9 mouse cellular contexts compared by ENCODE assay signal in the genomic region with DNA sequence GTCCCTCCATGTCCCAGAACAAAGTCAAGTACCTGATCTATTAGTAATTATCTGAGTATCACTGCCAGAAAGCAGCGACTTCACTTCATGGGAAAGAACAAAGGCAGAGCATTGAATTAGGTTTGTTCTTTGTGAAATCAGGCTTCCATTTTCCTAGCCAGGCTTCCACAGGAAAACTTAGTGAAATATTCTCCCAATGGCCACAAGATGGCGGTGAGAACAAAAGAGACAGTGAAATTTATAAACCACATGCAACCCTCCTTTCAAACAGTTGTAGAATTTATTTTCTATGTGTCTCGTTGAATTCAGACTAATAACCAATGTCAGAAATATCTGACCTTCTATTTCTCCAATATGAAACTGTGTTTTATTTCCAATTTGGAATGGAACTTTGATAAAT. TPM values are rescaled to one million over a fixed set of nuclear protein-coding genes. Genes with fewer than 3 reads are reported as not detected.
DNase-seq lines count a peak whose midpoint lies in the region; ATAC-seq lines count a peak whose summit lies in the region.
"Had no signal": no experiment of that assay in that cellular context is flagged by ENCODE, and none has a peak within 500 bp of the region (broad histone marks: within the 10 kb centered on the region; RNA-seq: fewer than 3 reads in every experiment).

No protein-coding gene starts in this region.

- no peaks in the 10 kb centered on the region for H3K4me1 ChIP-seq in kidney, embryonic 15.5 days
- H3K4me1 ChIP-seq in hindbrain, embryonic 10.5 days (replicated peaks) = 0 out of 2 replicates have a peak, but pooled peaks cover 2% of the 10 kb centered on the region
- H3K4me1 ChIP-seq: liver, embryonic 15.5 days had no signal

- H3K4me2 ChIP-seq in kidney, embryonic 15.5 days = no peak overlapping the region
- H3K4me2 ChIP-seq: liver, embryonic 15.5 days had no signal

- 4% methylated on average over 3 of the region's 3 CpGs for WGBS in kidney, embryonic 15.5 days
- 16% methylated on average over 3 of the region's 3 CpGs for WGBS in hindbrain, embryonic 10.5 days

- H3K27me3 ChIP-seq in kidney, embryonic 15.5 days = no peaks in the 10 kb centered on the region
- no peaks in the 10 kb centered on the region for H3K27me3 ChIP-seq in hindbrain, embryonic 10.5 days (ENCODE audit: insufficient read depth, poor library complexity, severe bottlenecking)
- H3K27me3 ChIP-seq: liver, embryonic 15.5 days had no signal

- no peak for ATAC-seq in kidney, embryonic 15.5 days (replicated peaks; ENCODE audit: low FRiP score)

- no peak overlapping the region for H3K4me3 ChIP-seq in kidney, embryonic 15.5 days (replicated peaks)
- H3K4me3 ChIP-seq in hindbrain, embryonic 10.5 days = no peak overlapping the region
- H3K4me3 ChIP-seq: liver, embryonic 15.5 days had no signal

- DNase-seq in kidney, adult 18-20 months = peak; percentile 8
- peak; percentile 32 for DNase-seq in MEL-GATA-1-ER (ENCODE audit: extremely low read depth, low read depth)
- peak; percentile 59 to 63 for DNase-seq in cerebellum, postnatal 14 days
- no peak for DNase-seq in hindbrain, embryonic 10.5 days (ENCODE audit: low spot score)
- DNase-seq in layer of hippocampus, postnatal 10 days (ENCODE audit: low spot score in 2 of 2) = peak; percentile 50 to 66
- DNase-seq in neural tube, embryonic 10.5 days (ENCODE audit: extremely low spot score, low spot score) = peak; percentile 20
- DNase-seq in ovary, adult 18-20 months (ENCODE audit: low spot score) = no peak

- no peaks in the 10 kb centered on the region for H3K36me3 ChIP-seq in kidney, embryonic 15.5 days
- no peaks in the 10 kb centered on the region for H3K36me3 ChIP-seq in hindbrain, embryonic 10.5 days
- H3K36me3 ChIP-seq: liver, embryonic 15.5 days had no signal

- no peak overlapping the region for H3K27ac ChIP-seq in kidney, embryonic 15.5 days
- H3K27ac ChIP-seq in hindbrain, embryonic 10.5 days = peak overlapping the region; percentile 45; the same call in 1 of the 2 replicates
- H3K27ac ChIP-seq: liver, embryonic 15.5 days had no signal

- H3K9ac ChIP-seq in kidney, embryonic 15.5 days = no peak overlapping the region
- H3K9ac ChIP-seq: liver, embryonic 15.5 days had no signal

- H3K9me3 ChIP-seq in kidney, embryonic 15.5 days (replicated peaks) = no peaks in the 10 kb centered on the region
- H3K9me3 ChIP-seq in hindbrain, embryonic 10.5 days = no peaks in the 10 kb centered on the region
- H3K9me3 ChIP-seq: liver, embryonic 15.5 days had no signal

RNA-seq across cellular contexts. Expression of a gene that starts 42.2 kb away (rescaled TPM):
- 41.0 and 45.0 TPM in 2 replicates for polyA plus RNA-seq in kidney, embryonic 15.5 days (2015; fragmentation: Nextera tagmentation; extraction: Ambion mirVana)
- polyA plus RNA-seq in hindbrain, embryonic 10.5 days (2016; fragmentation: Nextera tagmentation; extraction: Ambion mirVana) = 10.0 and 10.9 TPM in 2 replicates
- 1 to 10 TPM; 9.2 to 9.8 TPM for total RNA-seq in layer of hippocampus, postnatal 10 days (2021)

Comparison
In these comparisons a context has a peak if more than half of its experiments do, and no peak if none do; other contexts are left out.
1. DNase-seq: peak in kidney, adult 18-20 months (single experiment), MEL-GATA-1-ER (single experiment), cerebellum, postnatal 14 days (2 of 2), layer of hippocampus, postnatal 10 days (2 of 2) and neural tube, embryonic 10.5 days (single experiment); none in hindbrain, embryonic 10.5 days (single experiment) and ovary, adult 18-20 months (single experiment).